Mouse (Mus musculus): ENCODE results near the gene Dbr1. TPM values are rescaled to one million over a fixed set of nuclear protein-coding genes. Genes with fewer than 3 reads are reported as not detected.
"Not testable (repeated sequence)": the region's sequence is repeated elsewhere in the genome, so short reads cannot be mapped to it uniquely, and the experiment has no call there.

Gene Dbr1
- total RNA-seq (2022), result 10 to 100 TPM; 14.8 to 17.9 (median 16.7) TPM

GRCm38 (mm10) chr9:99575677-99576480 is at the start of gene Dbr1:
Dbr1 (plus strand) TSS chr9:99575799.
- DNase-seq (ENCODE audit: low spot score in 2 of 2), result peak; percentile 80 to 91

- no peak for DNase-seq (ENCODE audit: low spot score in 2 of 2)
Observed at GRCm38 (mm10) chr9:99531865-99532264, 43.7 kb upstream of the Dbr1 start.

DNA sequence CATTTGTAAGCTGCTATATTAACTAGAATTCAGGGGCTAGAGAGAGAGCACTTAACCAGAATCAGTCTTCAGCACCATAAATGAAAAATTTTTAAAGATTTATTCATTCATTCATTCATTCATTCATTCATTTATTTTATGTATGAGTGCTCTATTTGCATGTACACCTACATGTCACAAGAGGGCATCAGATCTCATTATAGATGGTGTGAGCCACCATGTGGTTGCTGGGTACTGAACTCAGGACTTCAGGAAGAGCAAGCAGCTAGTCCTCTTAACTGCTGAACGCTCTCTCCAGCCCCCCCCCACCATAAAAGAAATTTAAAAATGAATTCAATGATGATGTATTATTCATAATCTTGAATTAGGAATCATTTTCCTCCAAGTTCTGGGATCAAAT is 29.3 kb upstream of the Dbr1 start:
- no peak for DNase-seq (ENCODE audit: low spot score in 2 of 2)

- no peak for DNase-seq (ENCODE audit: low spot score in 2 of 2)
Observed at GRCm38 (mm10) chr9:99552068-99552467, 23.5 kb upstream of the Dbr1 start.

- DNase-seq (ENCODE audit: low spot score in 2 of 2), result no peak
Observed at GRCm38 (mm10) chr9:99553049-99553448, 22.6 kb upstream of the Dbr1 start.

DNA sequence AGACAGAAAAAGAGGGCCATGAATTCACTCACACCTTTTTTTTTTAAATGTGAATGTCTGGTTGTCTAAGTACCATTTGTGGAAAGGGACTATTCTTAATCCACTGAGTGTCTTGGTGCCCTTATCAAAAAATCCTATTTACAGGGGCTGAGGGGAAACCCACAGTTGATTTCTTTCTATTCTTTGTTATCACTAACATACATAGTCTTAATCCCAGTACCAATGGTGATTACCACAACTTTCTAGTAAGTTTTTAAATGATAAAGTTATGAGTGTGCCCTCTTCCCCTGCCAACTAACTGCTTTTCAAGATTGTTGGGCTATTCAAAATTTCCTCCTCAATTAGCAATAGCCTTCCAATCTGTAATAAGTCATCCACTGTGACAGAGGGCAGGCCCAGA is 21.5 kb upstream of the Dbr1 start:
- no peak for DNase-seq (ENCODE audit: low spot score in 2 of 2)

- DNase-seq (ENCODE audit: low spot score in 2 of 2), result no peak
Observed at GRCm38 (mm10) chr9:99555253-99555652, 20.3 kb upstream of the Dbr1 start.

DNA sequence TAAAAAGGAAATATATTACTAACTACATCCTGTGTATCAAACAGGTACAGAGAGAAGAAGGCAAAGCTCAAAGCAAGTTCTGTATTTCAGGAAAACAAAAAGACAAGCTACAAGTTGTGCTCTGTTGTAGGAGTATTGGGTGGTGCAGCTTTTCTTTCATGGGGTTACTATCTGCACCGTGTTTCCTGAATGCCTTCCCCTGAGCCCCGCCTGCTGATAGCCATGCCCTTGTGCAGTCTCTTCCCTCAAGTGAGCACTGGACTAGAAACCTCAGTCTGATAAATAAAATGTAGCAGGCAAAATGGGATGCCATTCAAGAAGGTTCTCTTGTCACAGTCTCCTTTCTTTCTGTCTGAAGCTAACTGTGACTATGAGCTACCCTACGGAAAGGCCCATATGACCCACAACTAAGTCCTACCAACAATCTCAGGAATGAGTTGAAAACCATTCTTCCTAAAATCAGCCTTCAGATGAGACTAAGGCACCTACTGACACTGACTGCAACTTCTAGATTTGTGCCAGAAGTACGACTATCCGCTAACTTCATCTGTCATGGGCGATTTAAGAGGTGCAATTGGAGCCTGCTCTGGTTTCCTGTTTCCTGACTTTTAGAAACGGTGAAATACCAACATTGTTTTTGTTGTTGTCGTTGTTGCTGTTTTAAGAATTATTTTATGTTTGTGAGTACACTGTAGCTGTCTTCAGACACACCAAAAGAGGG is 17.9 kb upstream of the Dbr1 start:
- DNase-seq (ENCODE audit: low spot score in 2 of 2), result no peak

- no peak for DNase-seq (ENCODE audit: low spot score in 2 of 2)
Observed at GRCm38 (mm10) chr9:99558824-99559556, 16.6 kb upstream of the Dbr1 start.

DNA sequence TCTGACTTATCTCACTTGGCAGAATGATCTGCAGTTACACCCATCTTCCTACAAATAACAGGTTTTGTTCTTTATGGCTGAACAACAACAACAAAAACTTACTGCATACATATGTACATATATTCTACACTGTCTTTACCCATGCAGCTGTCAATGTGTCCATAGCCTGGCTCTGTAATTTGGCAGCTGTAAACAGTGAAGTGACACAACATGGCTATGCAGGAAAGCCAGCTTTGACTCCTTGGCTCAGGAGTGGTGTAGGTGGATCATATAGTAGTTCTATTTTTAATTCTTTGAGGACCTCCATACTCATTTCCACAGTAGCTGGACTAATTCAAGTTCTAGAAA is 16.1 kb upstream of the Dbr1 start:
- no peak for DNase-seq (ENCODE audit: low spot score in 2 of 2)

GRCm38 (mm10) chr9:99560389-99560788 is 15.2 kb upstream of the Dbr1 start:
- no peak for DNase-seq (ENCODE audit: low spot score in 2 of 2)

DNA sequence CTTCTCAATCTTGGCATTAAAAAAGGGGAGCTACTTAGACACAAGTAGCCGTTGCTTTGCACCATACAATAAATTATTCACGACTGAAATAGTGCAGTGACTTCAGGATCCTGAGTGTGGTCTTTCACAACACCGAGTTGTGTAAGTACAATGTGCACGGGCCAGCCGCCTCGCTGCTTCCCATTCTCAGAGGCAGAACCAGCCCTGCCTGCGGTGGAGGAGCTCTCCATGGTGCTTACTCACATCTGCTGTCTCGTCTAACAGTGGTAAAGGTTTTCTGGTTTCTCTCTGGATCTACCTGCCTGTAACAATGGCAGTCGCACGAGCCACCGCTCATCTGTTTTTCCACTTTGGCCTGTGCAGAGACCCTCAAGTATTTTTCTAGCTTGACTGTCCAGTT is 11.9 kb upstream of the Dbr1 start:
- DNase-seq (ENCODE audit: low spot score in 2 of 2), result no peak

DNA sequence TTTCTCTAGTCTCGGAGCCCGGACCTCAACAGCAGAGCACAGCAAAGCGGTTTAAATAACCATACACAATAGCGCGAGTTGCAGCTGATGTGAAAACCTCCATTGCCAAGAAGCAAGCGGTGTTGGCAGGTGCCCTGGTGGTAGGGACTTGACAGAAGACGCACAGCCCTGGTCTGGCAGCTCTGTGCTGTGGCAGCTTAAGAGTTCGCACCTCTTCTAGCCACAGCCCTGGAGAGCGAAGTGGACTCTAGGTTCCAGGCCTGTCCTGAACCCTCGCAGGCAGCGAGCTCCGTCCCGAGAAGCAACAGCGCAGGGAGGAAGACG is 7.6 kb upstream of the Dbr1 start:
- DNase-seq (ENCODE audit: low spot score in 2 of 2), result no peak

- peak; percentile 86 to 87 for DNase-seq (ENCODE audit: low spot score in 2 of 2)
Observed at GRCm38 (mm10) chr9:99568347-99569070, 7.1 kb upstream of the Dbr1 start, which contains the start of gene Armc8. Armc8 (minus strand) TSS chr9:99568899.

- no peak for DNase-seq (ENCODE audit: low spot score in 2 of 2)
Observed at GRCm38 (mm10) chr9:99569071-99569397, 6.6 kb upstream of the Dbr1 start.

GRCm38 (mm10) chr9:99580655-99581054 is 5.1 kb downstream of the Dbr1 start:
- DNase-seq (ENCODE audit: low spot score in 2 of 2), result no peak

- DNase-seq (ENCODE audit: low spot score in 2 of 2), result peak in 1 of 2 experiments; percentile 30
Observed at GRCm38 (mm10) chr9:99587505-99588202, 12.1 kb downstream of the Dbr1 start.

- DNase-seq (ENCODE audit: low spot score in 2 of 2), result no peak
Observed at GRCm38 (mm10) chr9:99591144-99591543, 15.5 kb downstream of the Dbr1 start.

- DNase-seq (ENCODE audit: low spot score in 2 of 2), result not testable (repeated sequence)
Observed at GRCm38 (mm10) chr9:99599127-99599526, 23.5 kb downstream of the Dbr1 start.

- no peak for DNase-seq (ENCODE audit: low spot score in 2 of 2)
Observed at GRCm38 (mm10) chr9:99603566-99603965, 28.0 kb downstream of the Dbr1 start.

GRCm38 (mm10) chr9:99612202-99612601 is 36.6 kb downstream of the Dbr1 start, which contains the start of gene A4gnt:
A4gnt (plus strand) TSS chr9:99612502.
- no peak for DNase-seq (ENCODE audit: low spot score in 2 of 2)
